Mouse (Mus musculus): ENCODE measurements around the gene Gm49358.

The Gm49358 gene

DNA sequence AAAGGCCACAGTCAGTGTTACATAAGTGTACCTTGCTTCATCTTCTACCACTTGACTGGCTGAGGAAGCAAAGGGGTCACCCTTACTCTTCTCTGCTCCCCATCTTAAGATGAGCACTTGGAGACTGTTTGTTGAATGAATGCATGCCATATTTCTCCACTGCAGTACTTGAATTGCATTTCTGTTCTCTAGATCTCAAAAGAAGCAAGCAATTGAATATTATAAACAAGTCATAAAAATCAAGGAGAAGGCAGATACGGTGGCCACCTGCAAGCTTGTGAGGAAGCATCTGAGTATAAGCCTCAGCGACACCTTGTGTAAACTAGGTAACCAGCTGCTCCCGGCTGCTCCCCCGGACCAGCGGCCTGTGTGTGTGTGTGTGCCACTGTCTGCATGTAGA, at the start of gene Gm49358:
TSS of gene Gm49358 (plus strand) at position 301 of the 400 bp plus-strand sequence.
- DNase-seq (ENCODE audit: low spot score) = no peak

DNA sequence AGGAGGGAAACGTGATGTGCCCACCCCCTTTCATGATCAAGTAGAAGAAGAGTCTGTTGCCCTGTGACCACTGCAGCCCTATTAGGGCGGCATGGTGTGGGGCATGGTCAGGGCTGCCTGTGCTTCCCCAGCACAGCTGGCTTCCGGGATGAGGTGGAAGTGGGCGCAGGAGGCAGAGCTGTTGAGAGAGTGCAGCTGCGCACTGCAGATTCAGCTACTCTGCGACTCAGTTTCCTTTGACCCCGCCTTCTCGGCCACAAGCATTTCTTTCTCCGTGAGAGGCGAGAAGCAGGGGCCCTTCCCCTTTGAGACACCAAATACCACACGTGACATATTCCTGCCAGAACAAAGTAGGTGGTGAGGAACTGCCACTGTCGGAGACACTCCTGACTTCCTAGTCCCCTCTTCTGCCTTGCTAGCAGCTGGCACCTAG, 36.2 kb upstream of the Gm49358 start:
- DNase-seq (ENCODE audit: low spot score) = no peak

DNA sequence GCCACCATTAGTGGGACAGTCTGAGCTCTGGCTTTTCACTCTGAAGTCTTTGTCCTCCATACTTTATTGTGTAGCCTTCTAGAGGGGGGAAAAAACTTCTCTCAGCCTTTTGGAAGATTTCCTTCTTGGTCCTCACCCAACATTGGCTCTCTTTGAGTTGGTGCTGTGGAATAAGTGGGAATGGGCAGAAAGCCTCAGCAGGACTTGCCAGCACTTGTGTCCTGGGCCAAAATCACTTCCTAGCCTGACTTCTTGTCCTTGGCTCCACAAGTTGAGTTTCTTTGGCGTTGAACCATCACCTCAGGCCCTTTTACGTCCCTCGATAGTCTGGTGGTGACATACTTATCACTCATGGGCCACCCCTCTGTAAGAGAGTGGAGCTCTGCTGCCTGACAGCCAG, 35.6 kb upstream of the Gm49358 start:
- no peak for DNase-seq (ENCODE audit: low spot score)

DNA sequence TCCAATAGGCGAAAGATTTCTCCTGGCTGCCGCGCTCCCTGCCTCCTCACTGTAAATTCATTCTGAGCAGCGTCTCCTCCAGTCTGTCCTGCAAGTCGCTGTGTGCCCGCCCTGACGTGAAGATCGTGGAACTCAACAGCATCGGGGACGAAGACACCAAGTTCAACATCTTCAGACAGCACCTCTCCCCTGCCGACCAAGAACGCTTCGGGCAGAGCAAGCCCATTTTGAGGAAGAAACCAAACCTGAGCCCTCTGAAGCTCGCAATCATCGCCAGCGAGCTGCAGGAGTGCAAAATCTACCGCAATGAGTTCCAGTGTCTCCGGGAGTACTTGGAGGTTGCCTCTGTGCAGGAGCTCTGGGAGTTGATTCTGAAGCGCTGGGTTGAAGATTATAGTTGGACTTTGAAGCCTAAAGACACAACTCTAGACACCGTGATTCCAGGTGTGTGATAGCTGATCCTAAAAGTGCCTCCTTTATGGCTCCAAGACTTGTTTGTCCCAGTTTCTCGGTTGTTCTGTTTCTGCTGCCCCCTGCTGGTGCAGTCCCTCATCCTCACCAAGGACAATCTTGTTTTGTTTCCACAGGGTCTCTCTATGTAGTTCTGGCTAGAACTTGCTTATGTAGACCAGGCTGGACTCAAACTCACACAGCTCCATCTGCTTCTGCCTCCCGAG, 32.8 kb upstream of the Gm49358 start:
- peak; percentile 72 for DNase-seq (ENCODE audit: low spot score)

DNA sequence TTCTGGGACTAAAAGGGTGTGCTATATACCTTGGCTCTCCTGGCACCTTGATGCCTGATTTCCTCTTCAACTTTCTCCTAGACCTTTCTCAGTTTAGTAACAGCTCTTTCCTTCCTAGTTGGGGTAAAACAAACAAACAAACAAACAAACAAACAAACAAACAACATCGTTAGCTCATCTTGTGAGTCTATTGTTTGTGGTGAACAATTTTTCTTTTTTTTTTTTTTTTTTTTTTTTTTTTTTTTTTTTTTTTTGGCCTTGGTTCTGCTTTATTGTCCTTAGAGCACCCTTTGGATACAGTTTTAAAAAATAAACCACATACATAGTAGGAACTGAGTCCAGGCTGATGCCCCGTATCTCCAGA, 32.3 kb upstream of the Gm49358 start:
- no peak for DNase-seq (ENCODE audit: low spot score)

DNA sequence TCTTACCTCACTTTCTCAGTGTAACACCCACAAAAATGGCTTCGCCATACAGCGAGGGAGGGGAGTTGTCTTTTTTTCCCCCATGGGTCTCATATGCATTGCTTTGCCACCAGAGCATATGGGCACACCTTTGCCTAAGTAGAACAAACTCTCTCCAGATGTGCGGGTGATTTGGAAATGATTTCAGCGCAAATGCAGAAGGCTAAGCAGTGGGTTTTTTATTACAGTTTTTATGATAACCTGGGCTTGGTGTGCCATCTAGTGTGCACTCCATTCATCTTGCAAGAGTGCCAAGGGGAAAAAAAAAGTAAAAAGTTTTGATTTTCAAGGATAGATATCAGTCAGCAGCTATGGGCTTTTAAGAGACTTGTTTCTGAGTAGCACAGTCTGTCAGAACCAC, 28.7 kb upstream of the Gm49358 start:
- no peak for DNase-seq (ENCODE audit: low spot score)

DNA sequence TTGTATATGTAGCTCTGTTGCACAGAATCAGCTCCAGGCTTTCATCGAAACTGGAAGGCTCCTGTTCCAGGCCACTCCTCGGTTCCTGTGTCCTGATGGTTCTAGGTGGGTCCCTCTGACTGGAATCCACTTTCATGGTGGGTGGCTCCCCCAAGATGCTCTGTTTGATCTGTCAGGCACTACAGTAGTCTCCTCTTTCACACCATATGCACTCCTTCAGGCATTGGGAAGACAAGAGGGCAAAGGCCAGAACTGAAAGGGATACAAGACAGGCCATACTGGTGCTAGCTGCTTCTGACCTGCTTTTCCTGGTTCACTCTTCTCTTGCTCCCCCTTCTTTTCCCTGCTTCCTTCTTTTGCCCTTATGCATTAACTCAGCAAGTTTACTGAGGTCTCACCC, 20.9 kb upstream of the Gm49358 start:
- DNase-seq (ENCODE audit: low spot score) = no peak

DNA sequence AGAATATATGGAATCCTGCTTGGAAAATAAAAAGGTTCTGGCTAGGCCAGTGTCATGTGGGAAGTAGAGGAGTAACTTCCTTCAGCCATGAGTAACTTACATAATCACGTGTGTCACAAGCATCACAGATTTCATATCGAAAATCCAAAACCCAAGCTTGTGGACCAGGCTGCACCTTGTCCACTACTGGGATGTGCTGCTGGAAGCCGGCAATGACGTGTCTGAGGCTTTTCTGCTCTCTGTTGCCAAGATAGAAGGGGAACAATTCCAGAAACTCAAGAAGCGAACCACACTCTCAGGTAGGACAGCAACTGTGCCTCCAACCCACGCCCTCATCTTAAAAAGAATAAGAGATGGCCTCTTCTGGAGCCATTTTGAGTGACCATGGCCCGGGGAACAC, 19.5 kb upstream of the Gm49358 start:
- DNase-seq (ENCODE audit: low spot score) = no peak

DNA sequence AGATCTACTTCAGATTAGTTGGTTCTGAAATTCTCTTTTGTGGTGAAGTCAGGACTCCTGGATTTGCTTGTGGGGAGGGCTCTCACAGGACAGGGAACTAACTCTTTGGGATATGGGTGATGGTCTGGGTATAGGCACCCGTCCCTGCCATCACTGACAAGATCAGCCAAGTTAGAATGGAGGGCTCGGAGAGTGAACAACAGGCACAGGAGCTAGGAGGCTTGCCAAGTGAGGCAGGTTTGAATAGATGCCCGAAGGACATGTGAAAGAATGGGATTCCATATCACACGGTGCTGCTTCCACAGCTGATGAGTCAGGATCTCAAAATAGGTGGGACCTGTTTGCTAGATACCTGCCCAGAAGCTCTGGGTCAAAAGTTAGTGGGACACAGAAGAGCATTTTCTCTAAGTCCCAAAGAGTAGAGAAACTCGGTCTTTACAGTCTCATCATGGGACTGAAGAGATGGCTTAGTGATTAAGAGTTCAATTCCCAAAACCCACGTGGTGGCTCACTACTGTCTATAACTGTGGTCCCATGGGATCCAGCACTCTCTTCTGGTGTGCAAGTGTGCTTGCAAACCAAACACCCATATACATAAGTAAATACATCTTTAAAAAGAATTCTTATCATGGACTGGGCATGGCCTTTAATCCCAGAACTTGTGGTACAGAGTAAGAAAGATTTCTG, 7.8 kb upstream of the Gm49358 start:
- no peak for DNase-seq (ENCODE audit: low spot score)

DNA sequence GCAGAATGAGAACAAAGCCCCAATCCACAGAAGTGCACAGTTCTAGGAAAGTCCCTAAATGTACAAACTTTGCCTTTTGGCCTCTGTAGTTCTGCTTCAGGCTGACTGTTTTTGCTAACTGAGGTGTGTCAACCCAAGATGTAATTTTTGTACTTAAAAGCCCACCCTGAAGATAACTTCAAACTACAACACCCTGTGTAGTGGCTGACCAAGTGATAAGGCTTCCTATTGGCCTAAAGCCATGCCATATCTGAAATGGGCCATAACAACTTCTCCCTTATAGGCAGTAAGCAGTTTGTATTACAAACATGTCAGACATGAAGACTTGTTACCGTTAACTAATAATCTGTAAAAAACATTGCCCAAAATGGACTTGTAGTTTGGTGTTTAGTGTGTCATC, 6.0 kb upstream of the Gm49358 start:
- DNase-seq (ENCODE audit: low spot score) = no peak

DNA sequence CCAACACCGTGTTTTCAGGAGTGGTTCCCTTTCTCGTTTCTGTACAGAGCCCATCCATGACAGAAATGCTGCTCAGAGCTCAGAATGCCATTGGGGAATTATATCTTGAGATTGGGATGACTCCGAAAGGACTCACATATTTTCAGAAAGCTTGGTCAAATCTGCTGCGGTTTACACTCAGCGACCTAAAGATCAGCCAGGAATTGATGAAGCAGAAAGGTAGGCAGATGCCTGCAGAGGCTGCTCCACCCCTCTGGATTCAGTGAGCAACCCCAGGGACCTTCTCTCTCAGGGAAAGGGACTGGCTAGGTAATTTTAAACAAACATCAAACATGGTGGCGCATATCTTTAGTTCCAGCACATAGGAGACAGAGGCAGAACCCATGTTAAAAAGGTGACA, 5.6 kb upstream of the Gm49358 start:
- no peak for DNase-seq (ENCODE audit: low spot score)

DNA sequence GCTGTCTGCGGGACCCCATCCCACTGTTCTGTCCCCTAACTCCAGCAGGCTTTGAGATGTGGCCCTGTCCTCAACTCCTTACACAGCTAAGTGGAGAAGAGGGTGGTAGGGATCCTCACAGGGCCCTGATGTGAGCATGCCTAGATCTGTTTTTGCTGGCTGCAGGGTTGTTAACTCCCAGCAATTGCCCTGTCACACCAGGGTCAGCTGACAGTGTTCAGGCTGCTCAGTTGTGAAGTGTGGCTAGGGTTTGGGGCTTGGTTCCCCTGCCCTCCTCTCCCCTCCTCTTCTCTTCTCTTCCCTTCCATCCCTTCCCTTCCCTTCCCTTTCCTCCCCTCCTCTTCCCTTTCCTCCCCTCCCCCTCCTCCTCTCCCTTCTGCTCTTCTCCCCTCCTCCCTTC, 2.5 kb upstream of the Gm49358 start:
- DNase-seq (ENCODE audit: low spot score) = no peak

DNA sequence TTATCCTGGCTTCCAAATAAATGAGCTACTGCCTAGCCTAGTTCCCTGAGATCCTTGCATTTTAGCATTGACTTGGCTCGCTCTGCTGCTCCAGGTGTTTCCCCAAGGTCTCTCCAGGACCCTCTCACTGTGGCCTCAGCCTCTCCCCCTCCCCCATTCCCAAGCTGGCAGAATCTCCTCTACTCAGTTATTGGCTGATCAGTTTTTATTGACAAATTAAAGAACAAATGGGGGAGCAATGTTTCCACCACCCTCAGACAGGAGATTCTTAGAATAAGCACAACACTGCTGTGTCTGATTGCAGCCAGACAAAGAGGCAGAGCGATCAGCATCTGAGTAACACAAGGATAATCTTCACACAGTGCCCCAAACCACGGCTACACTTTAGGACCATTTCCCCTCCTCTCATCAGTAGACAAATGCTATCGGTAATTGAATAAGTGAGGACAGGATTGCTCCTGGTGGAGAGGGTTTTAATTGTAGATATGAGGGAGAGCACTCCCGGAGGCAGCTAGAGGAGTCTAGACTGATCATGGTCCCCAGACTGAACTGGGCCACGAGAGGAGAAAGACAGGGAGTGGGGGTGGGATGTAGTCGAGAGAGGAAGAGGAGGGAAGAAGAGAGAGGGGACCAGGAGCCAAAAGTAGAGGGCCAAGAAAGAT, 1.9 kb upstream of the Gm49358 start:
- DNase-seq (ENCODE audit: low spot score) = no peak

DNA sequence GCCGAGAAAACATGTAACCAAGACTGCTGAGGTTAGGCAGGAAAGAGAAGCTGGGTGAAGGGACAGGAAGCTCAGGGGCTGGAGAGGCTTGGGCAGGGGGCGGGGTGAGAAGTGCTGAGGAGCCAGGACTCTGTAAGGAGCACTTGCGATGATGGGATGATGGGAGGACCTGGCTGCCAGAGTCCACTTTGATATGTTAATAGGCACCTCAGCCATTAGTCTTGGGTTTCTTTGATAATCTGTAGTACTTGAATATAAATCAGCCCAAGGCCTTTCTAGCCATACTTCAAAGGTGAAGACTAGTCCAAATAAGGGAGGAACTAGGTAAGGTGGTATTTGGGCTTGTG, 1.4 kb upstream of the Gm49358 start:
- no peak for DNase-seq (ENCODE audit: low spot score)

DNA sequence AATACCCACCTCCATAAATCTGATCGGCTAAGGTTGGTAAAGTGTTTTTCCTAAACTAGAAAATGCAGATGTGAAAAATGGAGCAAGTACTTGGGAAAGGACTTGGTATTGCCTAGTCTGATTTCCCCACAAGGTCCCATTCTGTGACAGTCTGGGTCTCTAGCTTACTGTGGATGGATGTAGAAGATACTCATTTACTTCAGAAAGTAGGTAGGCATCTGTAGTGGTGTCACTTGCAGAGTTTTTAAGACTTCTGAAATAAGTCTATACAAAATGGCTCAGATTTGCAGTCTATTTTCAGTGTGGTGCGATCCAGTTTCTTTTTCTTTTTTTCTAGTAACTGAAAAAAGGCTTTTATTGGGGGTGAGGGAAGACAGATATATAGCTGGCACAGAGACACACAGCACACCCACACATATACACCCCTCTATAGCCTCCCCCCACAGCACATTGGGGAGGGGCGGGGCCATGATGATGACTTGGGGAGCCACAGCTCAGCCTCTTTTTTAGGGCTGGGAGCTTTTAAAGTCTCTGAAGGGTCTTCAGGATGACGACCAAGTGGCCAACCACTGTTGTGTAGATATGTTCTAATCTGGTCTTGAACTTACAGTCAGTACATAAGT, 1.7 kb downstream of the Gm49358 start:
- DNase-seq (ENCODE audit: low spot score) = no peak

DNA sequence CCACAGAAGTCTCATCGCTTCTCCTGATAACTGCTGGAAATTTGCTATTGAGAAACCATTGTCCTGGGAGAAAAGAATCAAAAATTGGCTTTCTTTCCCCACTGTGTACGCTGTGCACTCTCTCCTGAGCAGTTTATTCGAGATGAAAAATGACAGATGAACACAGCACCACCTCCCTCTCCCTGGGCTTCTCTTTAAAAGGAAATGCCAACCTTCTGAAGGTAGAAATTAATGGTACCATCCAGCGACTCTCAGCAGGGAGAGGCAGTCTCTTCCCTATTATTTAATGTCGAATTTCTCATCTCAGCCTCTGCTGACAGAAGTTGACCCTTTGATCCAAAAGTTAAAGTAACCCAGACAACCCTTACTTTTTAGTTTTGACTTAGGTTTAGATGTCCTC, 5.4 kb downstream of the Gm49358 start:
- no peak for DNase-seq (ENCODE audit: low spot score)

DNA sequence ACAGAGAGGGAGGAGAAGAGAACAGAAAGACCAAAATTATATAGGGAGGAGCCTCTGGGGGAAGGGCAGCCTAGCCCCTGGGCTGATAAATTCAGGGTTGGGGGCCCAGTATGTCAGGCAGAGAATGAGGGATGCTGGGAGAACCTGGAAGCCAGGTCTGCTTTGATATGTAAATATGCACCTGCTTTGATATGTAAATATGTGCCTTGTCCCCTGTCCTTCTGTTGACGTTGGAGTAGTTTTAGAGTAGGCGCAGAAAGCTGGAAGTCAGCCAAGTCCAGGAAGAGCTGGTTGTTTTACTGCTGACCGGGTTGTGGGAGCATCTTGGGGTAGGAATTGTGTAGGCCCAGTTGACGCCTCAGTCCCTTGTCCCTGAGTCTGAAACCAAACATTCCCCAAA, 6.0 kb downstream of the Gm49358 start:
- DNase-seq (ENCODE audit: low spot score) = no peak

DNA sequence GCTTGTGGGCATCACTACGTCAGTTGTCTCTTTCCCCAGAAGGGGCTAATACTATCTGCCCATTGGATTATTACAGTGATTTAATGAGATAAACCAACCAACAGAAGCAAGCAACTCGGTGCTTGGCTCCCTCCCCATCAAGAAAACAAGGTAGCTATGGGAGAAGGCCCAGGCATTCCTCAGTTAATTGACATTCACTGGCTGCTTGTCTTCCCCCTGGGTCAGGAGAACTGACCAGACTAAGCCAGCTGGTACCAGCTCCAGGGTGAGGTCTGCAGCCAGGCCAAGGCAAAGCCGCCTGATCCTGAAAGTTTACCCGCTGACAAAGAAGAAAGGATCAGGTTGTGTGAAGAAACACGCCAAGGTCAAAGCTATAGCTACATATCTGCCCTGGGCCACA, 7.9 kb downstream of the Gm49358 start:
- no peak for DNase-seq (ENCODE audit: low spot score)

DNA sequence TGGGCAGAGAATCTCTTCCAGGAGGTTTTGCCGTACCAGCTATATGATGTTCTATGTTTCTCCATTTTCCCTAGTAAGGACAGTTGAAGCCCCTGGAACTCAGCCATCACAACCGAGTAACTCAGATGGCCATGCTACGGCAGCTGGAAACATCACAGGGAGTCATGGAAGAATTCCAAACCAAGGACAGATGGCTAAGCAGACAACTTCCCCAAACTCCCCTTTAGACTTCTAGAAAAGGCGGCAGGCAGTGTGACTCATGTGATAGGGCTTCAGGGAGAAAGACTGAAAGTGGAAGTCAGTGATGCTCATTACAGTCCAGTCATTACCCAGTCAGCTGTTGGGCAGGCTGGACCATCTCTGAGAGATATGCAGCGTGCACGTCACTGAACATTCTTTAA, 8.5 kb downstream of the Gm49358 start:
- DNase-seq (ENCODE audit: low spot score) = no peak

DNA sequence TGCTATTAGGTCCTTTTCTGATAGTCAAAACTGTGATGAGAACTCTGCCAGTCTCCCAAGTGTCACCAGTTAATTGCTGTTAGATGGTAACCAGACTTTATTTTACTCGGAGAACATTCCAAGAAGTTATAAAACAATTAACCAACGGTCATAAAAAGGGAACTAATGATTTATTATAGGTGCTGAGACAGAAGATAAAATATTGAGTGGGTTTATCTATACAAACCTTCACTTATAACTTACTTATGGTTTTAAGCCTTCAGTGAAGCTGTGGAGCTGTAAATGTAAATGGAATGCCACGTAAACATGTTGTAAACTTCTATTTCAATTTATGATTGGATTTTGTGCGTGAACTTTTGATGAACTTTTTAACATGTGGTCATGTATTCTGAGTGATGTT, 9.6 kb downstream of the Gm49358 start:
- no peak for DNase-seq (ENCODE audit: low spot score)

DNA sequence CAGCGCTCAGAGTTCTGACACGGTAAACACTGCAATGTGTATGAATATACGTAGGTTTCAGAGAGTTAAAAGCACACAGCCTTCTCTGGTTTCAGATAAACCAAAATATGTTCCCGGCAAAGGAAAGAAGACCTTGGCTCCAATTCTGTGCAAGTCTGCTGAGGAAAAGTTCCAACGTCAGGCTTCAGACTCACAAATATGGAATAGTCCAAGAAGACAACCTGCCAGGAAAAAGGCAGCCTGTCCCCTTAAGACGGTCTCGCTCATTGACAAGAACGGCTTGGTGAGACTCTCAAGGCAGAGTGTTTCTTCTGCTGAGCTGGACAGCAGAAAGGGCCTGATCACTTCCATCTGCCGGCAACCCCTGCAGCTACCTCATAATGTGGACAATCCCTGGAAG, 12.5 kb downstream of the Gm49358 start:
- no peak for DNase-seq (ENCODE audit: low spot score)

DNA sequence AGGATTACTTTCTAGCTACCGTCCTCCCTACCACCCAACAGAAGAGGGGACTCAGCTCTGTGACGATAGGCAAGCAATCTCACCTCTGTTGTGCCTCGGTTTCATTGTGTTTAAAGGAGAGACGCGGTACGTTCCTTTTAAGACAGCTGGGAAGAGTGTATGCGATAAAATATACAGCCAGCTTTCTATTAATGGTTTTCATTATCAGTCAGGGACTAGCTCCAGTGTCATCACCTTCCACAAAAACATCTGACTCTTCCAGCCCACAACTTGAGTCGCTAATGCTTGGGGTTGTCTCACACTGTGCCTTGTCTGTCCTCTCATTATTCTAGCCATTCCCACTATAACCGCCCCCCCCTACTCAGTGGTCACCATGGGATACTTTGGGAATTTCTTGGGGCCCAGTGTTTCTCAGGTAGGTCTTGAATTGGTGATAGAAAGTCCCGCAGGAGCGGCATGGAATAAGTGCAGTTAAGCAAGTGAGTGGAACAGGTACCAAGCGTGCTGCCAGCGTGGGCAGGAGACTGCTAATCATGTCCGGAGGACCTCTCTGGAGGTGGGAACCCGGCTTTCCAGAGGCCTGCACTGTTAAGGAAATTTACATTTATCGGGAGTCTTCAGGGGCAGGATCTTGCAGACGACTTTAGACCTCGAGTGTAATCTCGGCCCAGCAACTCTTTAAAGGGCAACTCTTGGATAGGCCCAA, 14.0 kb downstream of the Gm49358 start:
- DNase-seq (ENCODE audit: low spot score) = peak; percentile 12

All from c-Kit-positive CD71-positive TER-119-positive erythroid progenitor cells, embryonic 14.5 days (primary cell).